19 mouse cellular contexts compared by ENCODE assay signal in the genomic region with DNA sequence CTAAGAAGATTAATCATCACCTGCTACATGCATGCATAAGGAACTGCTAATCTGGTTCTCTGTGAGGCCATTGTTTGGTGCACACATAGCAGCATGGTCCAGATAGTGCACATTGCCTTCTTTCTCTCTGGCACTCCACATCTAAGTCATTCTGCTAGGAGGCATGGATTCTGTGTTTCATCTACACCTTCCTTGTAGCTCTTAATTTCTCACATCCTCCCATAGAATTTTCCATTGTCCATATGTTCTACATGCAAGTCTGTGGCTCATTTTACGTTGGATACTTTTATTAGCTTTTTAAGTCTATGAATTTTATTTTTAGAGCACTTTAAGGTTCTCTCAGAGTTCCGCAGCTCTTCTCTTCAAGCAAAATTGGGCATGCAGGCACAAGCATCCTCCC.
DNase-seq lines count a peak whose midpoint lies in the region; ATAC-seq lines count a peak whose summit lies in the region.
"Had no signal": no experiment of that assay in that cellular context is flagged by ENCODE, and none has a peak within 500 bp of the region (broad histone marks: within the 10 kb centered on the region; RNA-seq: fewer than 3 reads in every experiment).

No protein-coding gene starts in this region.

- H3K4me3 ChIP-seq in midbrain, embryonic 11.5 days (ENCODE audit: low read depth, low read length) = no peak overlapping the region
- H3K4me3 ChIP-seq in midbrain, embryonic 10.5 days = no peak overlapping the region

- H3K27me3 ChIP-seq in midbrain, embryonic 11.5 days (ENCODE audit: control insufficient read depth, insufficient read depth, low read length) = no peaks in the 10 kb centered on the region
- H3K27me3 ChIP-seq in midbrain, embryonic 10.5 days (ENCODE audit: low read depth, poor library complexity, severe bottlenecking) = no peaks in the 10 kb centered on the region
- H3K27me3 ChIP-seq: CH12.LX, Patski had no signal

- peak; percentile 62 for ATAC-seq in frontal cortex, adult (ENCODE audit: low TSS enrichment)
- ATAC-seq in midbrain, embryonic 11.5 days (ENCODE audit: low FRiP score) = no peak
- ATAC-seq: activated CD4-positive, CD25-positive, alpha-beta regulatory T cell, adult 4 months; CD4-positive, CD25-positive, alpha-beta regulatory T cell, adult 4 months; Patski had no signal

- DNase-seq in frontal cortex, postnatal 14 days (ENCODE audit: low spot score in 2 of 2) = no peak
- DNase-seq in midbrain, embryonic 11.5 days (ENCODE audit: low spot score, missing footprints) = peak; percentile 66
- no peak for DNase-seq in midbrain, embryonic 10.5 days (ENCODE audit: low spot score)
- DNase-seq: adrenal gland, adult 2 months; adrenal gland, adult 8-10 months; adrenal gland, postnatal 10 days; adrenal gland, postnatal 14 days; adrenal gland, postnatal 25 days; adrenal gland, postnatal 36 days; B cell, adult 2 months; cerebellum, adult 11 months; cerebellum, adult 11-12 months; cerebellum, adult 18-20 months had no signal

- 89% methylated on average over 2 of the region's 2 CpGs for WGBS in midbrain, embryonic 11.5 days
- 94% methylated on average over 2 of the region's 2 CpGs for WGBS in midbrain, embryonic 10.5 days

- H3K27ac ChIP-seq in midbrain, embryonic 11.5 days (ENCODE audit: low read depth, low read length) = no peak overlapping the region
- H3K27ac ChIP-seq in midbrain, embryonic 10.5 days (replicated peaks) = no peak overlapping the region

- no peaks in the 10 kb centered on the region for H3K36me3 ChIP-seq in midbrain, embryonic 11.5 days (ENCODE audit: control insufficient read depth, insufficient read depth, low read length)
- H3K36me3 ChIP-seq in midbrain, embryonic 10.5 days = no peaks in the 10 kb centered on the region
- H3K36me3 ChIP-seq: G1E had no signal

- no peaks in the 10 kb centered on the region for H3K4me1 ChIP-seq in midbrain, embryonic 11.5 days (ENCODE audit: control insufficient read depth, insufficient read depth, low read length)
- H3K4me1 ChIP-seq in midbrain, embryonic 10.5 days = peaks cover 5% of the 10 kb centered on the region; the same call in 1 of the 2 replicates

- no peaks in the 10 kb centered on the region for H3K9me3 ChIP-seq in midbrain, embryonic 11.5 days (ENCODE audit: control insufficient read depth, low read length)
- no peaks in the 10 kb centered on the region for H3K9me3 ChIP-seq in midbrain, embryonic 10.5 days (replicated peaks)

- H3K9ac ChIP-seq in midbrain, embryonic 11.5 days (ENCODE audit: low read length) = no peak overlapping the region

- H3K4me2 ChIP-seq in midbrain, embryonic 11.5 days = no peak overlapping the region
